Mouse (Mus musculus): Measurements from ENCODE around the gene Ccdc187. TPM values are rescaled to one million over a fixed set of nuclear protein-coding genes. Genes with fewer than 3 reads are reported as not detected.

Gene Ccdc187
- polyA plus RNA-seq, 1 experiment from 2014 or later: 0.03 TPM

DNA sequence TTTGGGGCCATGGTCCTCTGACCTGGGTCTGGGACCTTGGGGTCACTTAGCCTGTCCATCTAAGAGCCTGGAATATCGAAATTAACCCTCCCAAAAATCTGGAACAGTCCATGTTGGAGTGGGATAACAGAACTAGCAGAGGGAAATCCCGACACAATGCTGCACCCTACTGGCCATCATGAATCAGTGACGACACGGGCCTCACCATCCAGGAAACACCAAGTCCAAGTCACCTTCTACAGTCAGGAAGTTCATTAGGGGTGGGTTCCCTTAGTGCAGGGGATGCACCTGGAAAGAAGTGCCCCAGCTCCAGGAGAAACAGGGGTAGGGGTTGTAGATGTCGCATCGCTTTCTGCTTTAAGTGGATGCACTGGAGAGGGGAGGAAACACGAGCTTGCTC lies 20.7 kb downstream of the Ccdc187 start:
- Histone ChIP-seq H3K4me1 (replicated peaks) (no peaks in the 10 kb centered on the region), H3K27ac (replicated peaks) (no peak overlapping the region), H3K36me3 (replicated peaks) (no peaks in the 10 kb centered on the region), H3K9ac (no peak overlapping the region), H3K9me3 (replicated peaks) (no peaks in the 10 kb centered on the region), H3K4me2 (no peak overlapping the region), H3K27me3 (no peaks in the 10 kb centered on the region), H3K4me3 (replicated peaks) (no peak overlapping the region)
- no peak for ATAC-seq (ENCODE audit: insufficient read depth)
- 12% methylated on average over 7 of the region's 7 CpGs for WGBS (ENCODE audit: insufficient replicate concordance)

DNA sequence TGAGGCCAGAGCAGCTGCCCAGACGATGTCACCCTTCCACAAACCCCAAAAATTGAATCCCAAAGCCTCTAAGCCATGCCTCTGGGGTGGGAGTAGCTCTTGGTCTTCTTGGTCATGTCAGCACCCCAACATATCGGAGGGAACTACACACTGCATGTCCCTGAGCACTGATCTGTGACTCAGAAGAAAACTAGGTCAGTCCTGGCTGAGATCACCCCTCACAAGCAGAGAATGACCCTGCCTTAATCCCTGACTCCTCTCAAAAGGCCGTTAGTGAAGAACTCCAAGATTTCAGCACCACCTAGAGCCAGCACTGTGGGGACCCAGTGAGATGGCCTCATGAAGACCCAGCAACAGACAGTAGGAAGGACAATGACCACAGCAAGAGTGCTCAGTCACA lies 26.1 kb downstream of the Ccdc187 start:
- H3K4me1 ChIP-seq (replicated peaks): no peaks in the 10 kb centered on the region
- no peaks in the 10 kb centered on the region for H3K36me3 ChIP-seq (replicated peaks)
- no peaks in the 10 kb centered on the region for H3K27me3 ChIP-seq
- H3K4me2 ChIP-seq: no peak overlapping the region
- ATAC-seq (ENCODE audit: insufficient read depth): no peak
- no peak overlapping the region for H3K9ac ChIP-seq
- H3K27ac ChIP-seq (replicated peaks): no peak overlapping the region
- H3K9me3 ChIP-seq (replicated peaks): no peaks in the 10 kb centered on the region
- H3K4me3 ChIP-seq (replicated peaks): no peak overlapping the region
- WGBS (ENCODE audit: insufficient replicate concordance): 50% methylated on average over 3 of the region's 3 CpGs

DNA sequence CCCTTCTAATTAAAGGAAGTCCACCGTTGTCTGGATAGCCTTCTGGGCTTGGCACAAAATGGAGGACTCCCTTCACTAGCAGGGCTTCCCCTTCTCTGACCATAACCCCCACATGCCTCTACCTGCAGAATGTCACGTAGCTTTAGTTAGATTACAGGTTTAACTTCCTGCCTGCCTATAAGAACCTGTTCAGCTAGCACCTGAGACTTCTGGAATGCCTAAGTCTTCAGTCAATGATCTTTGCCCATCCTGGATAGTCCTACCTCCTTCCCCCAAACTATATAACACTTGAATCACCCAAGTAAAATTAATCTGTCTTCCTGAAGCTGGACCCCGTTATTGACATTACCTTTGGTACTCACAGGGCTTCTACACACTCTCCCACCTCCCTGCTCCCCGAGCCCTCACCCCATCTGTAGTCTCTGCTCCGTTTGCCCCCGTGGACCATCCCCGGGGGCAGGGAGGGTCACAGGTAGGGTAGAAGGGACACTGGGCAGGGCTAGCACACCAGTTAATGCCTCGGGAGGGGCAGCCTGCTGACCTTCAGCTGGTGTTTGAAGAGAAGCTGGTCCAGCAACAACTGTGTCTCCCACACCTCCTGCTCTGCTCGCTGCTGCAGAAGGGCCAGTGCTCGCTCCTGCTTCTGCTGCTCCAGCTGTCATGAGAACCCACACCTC lies 28.2 kb downstream of the Ccdc187 start:
- no peak for ATAC-seq (ENCODE audit: insufficient read depth)
- Histone ChIP-seq H3K4me2 (no peak overlapping the region), H3K27me3 (no peaks in the 10 kb centered on the region), H3K9me3 (replicated peaks) (no peaks in the 10 kb centered on the region), H3K4me3 (replicated peaks) (no peak overlapping the region), H3K27ac (replicated peaks) (no peak overlapping the region), H3K9ac (no peak overlapping the region), H3K4me1 (replicated peaks) (no peaks in the 10 kb centered on the region), H3K36me3 (replicated peaks) (no peaks in the 10 kb centered on the region)
- WGBS (ENCODE audit: insufficient replicate concordance): 54% methylated on average over 10 of the region's 10 CpGs

DNA sequence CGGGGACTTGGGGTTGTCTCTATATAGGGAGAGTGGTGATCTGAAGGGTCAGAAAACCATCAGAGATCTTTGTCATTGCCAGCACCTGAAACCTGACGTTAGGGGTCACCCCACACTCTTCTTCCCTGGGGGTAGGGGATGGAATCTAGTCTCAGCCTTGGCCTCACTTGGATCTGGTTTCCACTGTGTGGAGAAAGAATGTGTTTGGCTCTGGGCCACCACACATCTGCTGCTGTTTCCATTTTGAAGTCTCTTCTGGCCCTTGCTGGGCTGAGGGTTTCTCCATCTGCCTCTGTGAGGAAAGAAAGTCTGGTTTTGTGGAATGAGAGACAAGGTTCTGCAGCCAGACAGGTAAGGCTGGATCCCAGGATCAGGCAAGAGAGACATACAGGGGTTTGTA lies 29.3 kb downstream of the Ccdc187 start:
- H3K27ac ChIP-seq (replicated peaks): no peak overlapping the region

DNA sequence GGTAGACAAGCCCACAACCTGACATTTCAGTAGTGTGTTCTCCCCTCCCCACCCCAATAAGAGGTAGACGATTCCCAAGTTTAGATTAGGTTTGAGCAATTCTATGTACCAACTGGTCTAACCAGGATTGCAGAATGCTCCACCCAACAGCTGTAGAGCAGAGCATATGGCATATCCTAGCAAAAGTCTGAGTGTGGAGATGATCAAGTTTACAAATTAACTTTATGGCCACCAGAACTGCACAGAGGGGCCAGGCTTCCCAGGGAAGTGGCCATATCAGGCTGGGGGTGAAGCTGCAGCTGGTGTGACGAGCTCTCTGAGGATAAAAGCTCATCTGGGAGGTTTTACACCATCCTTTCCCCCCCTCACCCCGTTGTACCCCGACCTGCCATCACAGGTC lies 29.7 kb downstream of the Ccdc187 start:
- no peak overlapping the region for H3K4me2 ChIP-seq
- H3K4me3 ChIP-seq (replicated peaks): no peak overlapping the region
- no peak for ATAC-seq (ENCODE audit: insufficient read depth)
- no peaks in the 10 kb centered on the region for H3K27me3 ChIP-seq
- no peaks in the 10 kb centered on the region for H3K4me1 ChIP-seq (replicated peaks)
- H3K9ac ChIP-seq: no peak overlapping the region
- 44% methylated on average over 4 of the region's 4 CpGs for WGBS (ENCODE audit: insufficient replicate concordance)
- no peaks in the 10 kb centered on the region for H3K36me3 ChIP-seq (replicated peaks)
- no peaks in the 10 kb centered on the region for H3K9me3 ChIP-seq (replicated peaks)
- H3K27ac ChIP-seq (replicated peaks): no peak overlapping the region

More for the DNA sequence above, 29.3 kb downstream of the Ccdc187 start:
- WGBS (ENCODE audit: insufficient replicate concordance): 48% methylated on average over 2 of the region's 2 CpGs
- H3K9ac ChIP-seq: no peak overlapping the region
- no peaks in the 10 kb centered on the region for H3K36me3 ChIP-seq (replicated peaks)
- no peaks in the 10 kb centered on the region for H3K4me1 ChIP-seq (replicated peaks)
- H3K4me2 ChIP-seq: no peak overlapping the region
- H3K27me3 ChIP-seq: no peaks in the 10 kb centered on the region
- no peak overlapping the region for H3K4me3 ChIP-seq (replicated peaks)
- no peaks in the 10 kb centered on the region for H3K9me3 ChIP-seq (replicated peaks)
- ATAC-seq (ENCODE audit: insufficient read depth): no peak

DNA sequence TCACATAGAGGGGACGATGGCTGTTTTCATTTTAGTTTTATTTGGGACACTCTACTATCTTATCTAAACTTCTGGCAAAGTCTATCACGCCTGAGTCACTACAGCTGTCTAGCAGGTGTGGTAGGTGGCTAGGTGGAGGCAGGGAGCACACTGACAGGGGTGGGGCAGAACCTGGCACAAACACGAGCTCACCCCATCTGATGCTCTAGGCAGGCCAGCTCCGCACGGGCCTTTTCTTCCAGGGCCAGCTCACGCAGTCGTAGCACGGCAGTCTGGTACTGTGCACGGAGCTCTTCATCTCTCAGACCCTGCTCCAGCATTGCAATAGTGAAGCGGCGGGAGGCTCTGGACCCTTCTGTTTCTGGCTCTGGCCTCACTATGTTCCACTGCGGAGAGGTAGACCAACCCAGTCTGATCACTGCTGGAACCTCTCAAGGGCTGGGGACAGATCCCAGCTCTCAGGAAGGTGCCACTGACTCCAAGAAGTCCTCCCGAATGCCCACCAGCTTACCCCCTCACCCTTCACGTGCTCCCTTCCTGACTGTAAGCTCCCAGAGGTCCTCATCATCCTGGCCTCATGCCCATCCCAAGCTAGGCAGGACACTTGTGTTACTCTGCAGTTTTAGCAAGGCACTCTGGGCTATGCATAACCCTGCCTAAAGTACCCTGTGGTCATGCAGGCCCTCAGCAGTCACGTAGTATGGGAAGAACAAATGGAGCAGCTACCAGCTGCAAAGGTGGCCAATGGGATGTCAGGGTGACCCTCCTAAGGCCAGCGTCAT lies 36.9 kb downstream of the Ccdc187 start:
- Histone ChIP-seq H3K9me3 (replicated peaks) (no peaks in the 10 kb centered on the region), H3K4me2 (no peak overlapping the region), H3K27me3 (peaks cover 12% of the 10 kb centered on the region), H3K9ac (no peak overlapping the region), H3K27ac (replicated peaks) (no peak overlapping the region), H3K36me3 (replicated peaks) (no peaks in the 10 kb centered on the region), H3K4me1 (replicated peaks) (no peaks in the 10 kb centered on the region), H3K4me3 (replicated peaks) (no peak overlapping the region)
- WGBS (ENCODE audit: insufficient replicate concordance): 63% methylated on average over 16 of the region's 16 CpGs
- no peak for ATAC-seq (ENCODE audit: insufficient read depth)

DNA sequence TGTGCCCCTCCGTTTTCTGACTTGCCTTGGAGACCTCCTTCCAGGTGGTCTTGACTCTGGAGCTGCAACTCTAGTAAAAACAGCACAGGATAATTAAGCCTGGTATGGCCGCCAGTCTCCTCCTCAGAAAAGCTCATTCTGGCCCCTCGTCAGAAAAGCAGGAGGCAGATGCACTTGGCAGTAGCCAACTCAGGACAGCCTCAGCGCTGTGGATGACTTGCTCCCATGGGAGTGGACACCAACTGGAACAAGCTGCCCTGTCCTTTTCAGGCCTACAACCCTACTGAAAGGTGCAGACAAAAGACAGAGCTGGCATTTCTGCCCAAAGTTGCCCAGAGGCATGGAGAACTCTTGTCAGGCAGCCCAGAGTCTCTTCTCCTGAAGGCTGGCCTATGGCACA lies 39.5 kb downstream of the Ccdc187 start:
- ATAC-seq (ENCODE audit: insufficient read depth): no peak
- no peak overlapping the region for H3K9ac ChIP-seq
- 48% methylated on average over 4 of the region's 4 CpGs for WGBS (ENCODE audit: insufficient replicate concordance)

DNA sequence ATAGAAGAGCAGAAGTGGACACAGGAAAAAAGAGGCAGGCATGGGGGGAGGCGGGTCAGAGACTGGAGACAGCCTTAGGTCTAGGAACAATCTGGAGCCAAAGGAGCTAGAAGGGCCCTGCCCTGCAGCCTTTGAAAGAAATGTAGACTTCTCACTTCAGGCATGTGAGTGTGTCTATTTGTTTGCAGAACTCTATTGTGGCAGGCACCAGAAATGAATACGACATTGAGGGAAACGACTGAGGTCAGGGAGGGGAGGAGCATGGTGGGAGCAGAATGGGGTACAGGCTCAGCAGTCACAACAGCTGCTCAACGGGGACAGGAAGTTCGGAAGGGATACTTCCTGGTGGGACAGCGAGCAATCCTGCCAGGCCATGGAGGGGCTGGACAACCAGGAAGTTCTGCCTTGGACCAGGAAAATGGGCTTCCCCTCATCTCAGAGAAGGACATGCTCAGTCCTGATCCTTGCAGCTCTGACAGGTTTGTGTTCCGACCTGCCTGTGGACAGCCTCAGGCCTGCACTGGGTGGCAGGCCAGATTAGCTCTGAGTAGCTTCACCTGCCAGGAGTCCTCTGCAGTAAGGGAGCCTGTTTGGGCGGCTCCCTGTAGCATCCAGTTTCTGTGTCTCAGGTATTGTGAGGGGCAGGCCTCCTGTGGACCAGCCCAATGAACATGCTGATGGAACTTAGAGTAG lies 41.7 kb downstream of the Ccdc187 start:
- Histone ChIP-seq H3K27ac (replicated peaks) (no peak overlapping the region), H3K36me3 (replicated peaks) (no peaks in the 10 kb centered on the region), H3K4me2 (no peak overlapping the region), H3K27me3 (peaks cover 12% of the 10 kb centered on the region), H3K4me1 (replicated peaks) (no peaks in the 10 kb centered on the region), H3K4me3 (replicated peaks) (no peak overlapping the region), H3K9ac (no peak overlapping the region), H3K9me3 (replicated peaks) (no peaks in the 10 kb centered on the region)
- no peak for ATAC-seq (ENCODE audit: insufficient read depth)
- WGBS (ENCODE audit: insufficient replicate concordance): 34% methylated on average over 8 of the region's 8 CpGs

More for the DNA sequence above, 39.5 kb downstream of the Ccdc187 start:
- no peak overlapping the region for H3K4me2 ChIP-seq
- no peaks in the 10 kb centered on the region for H3K9me3 ChIP-seq (replicated peaks)
- H3K4me3 ChIP-seq (replicated peaks): no peak overlapping the region
- H3K27ac ChIP-seq (replicated peaks): no peak overlapping the region
- no peaks in the 10 kb centered on the region for H3K4me1 ChIP-seq (replicated peaks)
- no peaks in the 10 kb centered on the region for H3K36me3 ChIP-seq (replicated peaks)
- H3K27me3 ChIP-seq: peaks cover 12% of the 10 kb centered on the region

DNA sequence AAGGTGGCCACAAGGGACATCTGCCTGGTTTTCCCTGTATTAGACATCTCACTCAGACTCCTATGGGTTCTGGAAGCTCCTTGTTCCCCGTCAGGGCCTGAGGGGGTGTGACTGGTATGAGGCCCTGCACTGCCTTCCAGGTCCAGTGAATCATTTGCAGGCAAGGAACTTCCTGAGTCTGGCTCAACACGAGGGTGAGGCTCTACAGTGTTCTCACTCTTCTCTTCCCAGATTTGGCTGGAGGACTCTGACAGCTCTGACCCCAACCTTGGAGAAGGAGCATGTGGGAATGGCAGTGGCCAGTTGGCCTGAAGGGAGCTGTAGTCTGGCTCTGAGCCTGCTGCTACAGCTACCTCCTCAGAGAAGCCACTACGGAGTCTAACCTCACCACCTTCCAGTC lies 46.8 kb downstream of the Ccdc187 start:
- H3K27me3 ChIP-seq: peaks cover 6% of the 10 kb centered on the region; the same call in 1 of the 2 replicates
- no peaks in the 10 kb centered on the region for H3K36me3 ChIP-seq (replicated peaks)
- H3K4me1 ChIP-seq (replicated peaks): no peaks in the 10 kb centered on the region
- no peak for ATAC-seq (ENCODE audit: insufficient read depth)
- H3K27ac ChIP-seq (replicated peaks): no peak overlapping the region
- WGBS (ENCODE audit: insufficient replicate concordance): 38% methylated on average over 3 of the region's 3 CpGs
- no peak overlapping the region for H3K4me2 ChIP-seq
- no peak overlapping the region for H3K4me3 ChIP-seq (replicated peaks)
- no peak overlapping the region for H3K9ac ChIP-seq
- no peaks in the 10 kb centered on the region for H3K9me3 ChIP-seq (replicated peaks)

DNA sequence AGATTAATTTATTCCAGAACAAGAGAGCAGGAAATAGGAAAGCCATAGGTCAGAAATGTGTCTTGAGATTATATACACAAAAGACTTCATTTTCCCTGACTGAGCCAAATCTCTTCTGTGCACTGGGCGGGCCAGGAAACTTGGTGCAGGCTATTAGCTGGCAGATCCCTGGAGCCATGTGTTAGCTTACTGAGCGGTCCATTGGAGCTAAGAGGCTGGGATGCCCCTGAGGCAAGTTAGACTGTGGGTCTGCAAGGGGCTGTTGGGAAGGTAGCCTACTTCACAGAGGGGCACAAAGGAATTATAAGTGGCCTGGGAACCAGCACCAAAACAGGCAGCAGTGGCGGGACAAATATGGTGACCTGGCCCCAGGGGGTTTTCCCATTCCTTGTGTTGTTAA lies 53.5 kb downstream of the Ccdc187 start:
- Histone ChIP-seq H3K4me1 (replicated peaks) (peaks cover 20% of the 10 kb centered on the region), H3K9ac (no peak overlapping the region), H3K27me3 (0 out of 2 replicates have a peak, but pooled peaks cover 3% of the 10 kb centered on the region), H3K4me2 (no peak overlapping the region), H3K9me3 (replicated peaks) (no peaks in the 10 kb centered on the region), H3K4me3 (replicated peaks) (no peak overlapping the region), H3K27ac (replicated peaks) (no peak overlapping the region), H3K36me3 (replicated peaks) (no peaks in the 10 kb centered on the region)
- WGBS (ENCODE audit: insufficient replicate concordance): 56% methylated on average over 3 of the region's 3 CpGs
- no peak for ATAC-seq (ENCODE audit: insufficient read depth)

DNA sequence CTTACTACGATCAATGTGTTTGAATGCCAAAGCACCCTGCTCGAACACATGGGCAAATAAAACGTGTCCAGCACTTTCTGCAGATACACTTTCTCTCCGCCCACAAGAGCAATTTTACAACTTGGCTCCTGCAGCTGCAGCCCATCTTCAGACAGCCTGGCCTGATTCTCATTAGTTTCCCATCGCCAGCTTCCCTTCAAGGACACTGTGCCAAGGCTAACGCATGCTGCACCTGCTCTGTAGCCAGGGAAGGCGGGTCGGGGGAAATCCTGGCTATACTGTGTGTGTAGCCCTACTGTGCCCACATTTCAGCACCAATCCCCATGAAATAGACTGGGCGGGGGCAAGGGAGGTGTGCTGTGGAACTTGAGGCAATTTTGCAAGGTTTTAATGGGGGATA lies 54.0 kb downstream of the Ccdc187 start:
- H3K27ac ChIP-seq (replicated peaks): no peak overlapping the region
- H3K4me3 ChIP-seq (replicated peaks): no peak overlapping the region
- no peak for ATAC-seq (ENCODE audit: insufficient read depth)
- no peak overlapping the region for H3K9ac ChIP-seq
- no peaks in the 10 kb centered on the region for H3K9me3 ChIP-seq (replicated peaks)
- 46% methylated on average over 9 of the region's 9 CpGs for WGBS (ENCODE audit: insufficient replicate concordance)
- no peaks in the 10 kb centered on the region for H3K36me3 ChIP-seq (replicated peaks)
- H3K4me2 ChIP-seq: no peak overlapping the region
- 0 out of 2 replicates have a peak, but pooled peaks cover 3% of the 10 kb centered on the region for H3K27me3 ChIP-seq
- H3K4me1 ChIP-seq (replicated peaks): peaks cover 24% of the 10 kb centered on the region
